Mouse (Mus musculus): ENCODE data around the gene Paf1.

Paf1 gene

DNA sequence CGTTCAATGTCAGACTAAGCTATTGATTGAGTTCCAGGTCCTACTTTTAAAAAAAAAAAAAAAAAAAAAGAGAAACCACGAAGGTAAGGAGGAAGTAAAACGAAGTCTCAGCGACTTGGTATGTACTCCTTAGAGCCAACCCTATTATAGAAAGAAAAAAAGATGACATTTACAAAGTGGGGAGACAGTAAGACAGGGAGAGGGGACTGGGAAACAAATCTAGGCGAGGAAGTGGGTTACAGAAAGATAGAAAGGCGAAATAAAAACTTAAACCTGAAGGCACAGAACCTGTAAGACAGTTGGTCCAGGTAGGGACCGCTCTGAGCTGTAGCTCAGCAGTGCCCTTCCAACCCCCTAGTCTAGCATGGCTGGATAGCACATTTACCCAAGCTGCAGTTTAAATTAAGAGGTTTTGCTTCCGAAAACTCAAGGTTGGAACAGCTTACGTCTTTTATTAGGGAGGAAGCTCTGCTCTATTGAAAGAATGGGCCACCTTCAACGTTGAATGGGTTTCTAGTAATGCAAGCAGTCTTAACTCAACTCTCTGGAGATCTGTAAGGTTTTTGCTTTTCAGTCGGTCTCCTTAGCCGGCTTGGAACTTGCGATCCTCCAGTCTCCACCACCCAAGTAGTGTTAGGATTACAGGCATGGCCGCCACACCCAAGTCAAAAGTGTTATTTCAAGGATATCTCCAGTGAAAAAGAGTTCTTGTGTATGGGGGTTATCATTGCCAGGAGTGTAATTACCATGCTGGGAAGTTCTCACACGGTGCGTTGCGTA is 12.3 kb upstream of the Paf1 start, which contains the start of gene Zfp36:
Gene Zfp36, minus strand, starts transcription at position 17 of the 780 bp plus-strand sequence.
- peaks cover 90% of the 10 kb centered on the region for H3K4me1 ChIP-seq (replicated peaks; ENCODE audit: low read depth, low read length)
- no peaks in the 10 kb centered on the region for H3K27me3 ChIP-seq (ENCODE audit: insufficient read depth, low read length)
- peaks cover 30% of the 10 kb centered on the region for H3K36me3 ChIP-seq (ENCODE audit: insufficient read depth, low read length)
- peak within 1 kb of the TSS; percentile 89 for H3K4me3 ChIP-seq (replicated peaks; ENCODE audit: low read length)
- no peaks in the 10 kb centered on the region for H3K9me3 ChIP-seq (ENCODE audit: low read length)
- TF ChIP-seq CTCF (conservative IDR thresholded peaks at IDR 0.05; ENCODE audit: low read length) = no peak
- no peak for TF ChIP-seq NANOG (IDR thresholded peaks at IDR 0.05; ENCODE audit: borderline replicate concordance, low read length)
- no peak for TF ChIP-seq POU5F1 (IDR thresholded peaks at IDR 0.05; ENCODE audit: borderline replicate concordance, low read length)

DNA sequence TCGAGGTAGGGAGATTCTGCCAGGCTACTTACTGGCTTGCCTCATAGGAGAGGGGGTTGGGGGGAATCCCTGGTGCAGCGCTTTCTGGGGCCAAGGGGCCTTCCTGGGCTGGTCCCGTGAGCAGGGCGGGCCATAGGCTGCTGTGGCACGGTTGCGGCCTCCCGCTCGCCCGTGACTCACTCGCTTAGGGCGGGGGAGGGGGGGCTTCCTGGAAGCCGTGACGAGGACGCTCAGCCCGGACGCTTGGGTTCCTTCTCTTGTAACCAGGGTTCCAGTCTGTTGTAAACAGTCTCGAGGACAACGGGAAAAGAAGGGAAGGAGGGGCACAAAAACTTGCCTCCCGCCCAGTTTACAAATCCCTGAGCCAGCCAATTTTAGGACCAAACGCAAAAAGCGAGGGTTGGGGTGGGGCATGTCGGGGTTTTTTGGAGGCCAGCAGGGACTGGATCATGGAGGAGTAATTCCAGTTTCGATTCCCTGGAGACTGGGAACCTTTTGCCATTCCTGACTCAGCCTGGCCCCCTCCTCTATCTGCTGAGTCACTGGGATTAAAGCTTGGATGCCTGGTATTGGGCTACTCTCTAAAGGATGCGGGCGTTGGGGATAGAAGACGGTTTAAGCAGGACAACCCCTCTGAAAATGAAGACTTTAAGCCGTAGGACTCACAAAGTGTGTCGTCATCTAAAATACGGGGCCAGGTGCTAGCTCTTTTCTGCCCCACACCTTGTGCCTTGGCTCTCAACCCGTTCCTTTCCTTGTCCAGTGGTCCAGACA is 11.5 kb upstream of the Paf1 start:
- H3K36me3 ChIP-seq (ENCODE audit: insufficient read depth, low read length) = peaks cover 38% of the 10 kb centered on the region
- H3K9me3 ChIP-seq (ENCODE audit: low read length) = no peaks in the 10 kb centered on the region
- TF ChIP-seq CTCF (conservative IDR thresholded peaks at IDR 0.05; ENCODE audit: low read length) (no peak), POU5F1 (IDR thresholded peaks at IDR 0.05; ENCODE audit: borderline replicate concordance, low read length) (no peak), NANOG (IDR thresholded peaks at IDR 0.05; ENCODE audit: borderline replicate concordance, low read length) (no peak)
- no peaks in the 10 kb centered on the region for H3K27me3 ChIP-seq (ENCODE audit: insufficient read depth, low read length)
- H3K4me1 ChIP-seq (replicated peaks; ENCODE audit: low read depth, low read length) = peaks cover 93% of the 10 kb centered on the region
- peak overlapping the region; percentile 89 for H3K4me3 ChIP-seq (replicated peaks; ENCODE audit: low read length)

DNA sequence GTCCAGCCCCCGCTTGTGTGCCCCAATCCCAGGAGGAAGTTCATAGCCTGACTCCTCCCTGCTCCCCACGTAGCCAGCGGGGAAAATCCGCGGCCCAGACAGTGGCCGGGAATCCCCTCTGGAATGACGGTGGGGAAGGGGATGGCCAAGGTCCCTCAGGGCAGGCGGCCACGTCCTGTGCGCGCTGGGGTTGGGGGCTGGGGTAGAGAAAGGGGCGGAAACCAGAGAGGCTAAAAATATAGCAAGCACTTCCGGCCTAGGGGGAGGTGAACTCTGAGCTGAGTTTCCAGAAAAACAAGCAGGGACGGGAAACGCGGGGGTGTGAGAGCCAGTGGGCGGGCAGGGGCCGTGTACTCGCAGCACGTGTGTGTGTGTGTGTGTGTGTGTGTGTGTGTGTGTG is 10.8 kb upstream of the Paf1 start:
- TF ChIP-seq CTCF (conservative IDR thresholded peaks at IDR 0.05; ENCODE audit: low read length) (no peak), POU5F1 (IDR thresholded peaks at IDR 0.05; ENCODE audit: borderline replicate concordance, low read length) (no peak), NANOG (IDR thresholded peaks at IDR 0.05; ENCODE audit: borderline replicate concordance, low read length) (no peak)
- Histone ChIP-seq H3K27me3 (ENCODE audit: insufficient read depth, low read length) (no peaks in the 10 kb centered on the region), H3K4me1 (replicated peaks; ENCODE audit: low read depth, low read length) (peaks cover 93% of the 10 kb centered on the region), H3K9me3 (ENCODE audit: low read length) (no peaks in the 10 kb centered on the region), H3K4me3 (replicated peaks; ENCODE audit: low read length) (peak overlapping the region; percentile 89), H3K36me3 (ENCODE audit: insufficient read depth, low read length) (peaks cover 43% of the 10 kb centered on the region)

DNA sequence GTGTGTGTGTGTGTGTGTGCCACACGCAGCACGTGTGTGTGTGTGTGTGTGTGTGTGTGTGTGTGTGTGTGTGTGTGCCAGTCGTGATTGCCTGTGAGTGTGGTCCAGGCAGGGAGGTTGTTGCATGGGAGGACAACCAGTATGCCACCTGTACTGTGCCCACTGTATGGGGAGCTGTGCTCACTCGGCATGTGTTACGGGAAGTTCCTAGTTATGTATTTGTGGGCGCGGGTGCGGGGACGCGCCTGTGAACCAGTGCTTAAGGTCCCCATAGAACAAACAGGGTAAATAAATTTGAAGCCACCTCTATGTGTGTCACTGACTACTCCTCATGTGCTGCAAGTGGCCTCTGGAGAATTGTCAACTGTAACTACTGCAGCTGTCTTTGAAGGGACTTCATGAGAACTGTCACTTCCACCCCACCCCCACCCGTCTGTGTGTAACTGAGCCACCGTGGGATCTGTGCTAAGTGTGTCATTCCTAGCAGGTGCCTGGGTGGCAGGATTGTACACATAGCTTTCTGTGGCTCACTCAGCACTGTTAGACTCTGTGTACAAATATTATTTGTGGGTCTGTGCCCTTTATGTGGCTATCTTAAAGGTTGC is 10.3 kb upstream of the Paf1 start:
- TF ChIP-seq POU5F1 (IDR thresholded peaks at IDR 0.05; ENCODE audit: borderline replicate concordance, low read length) = no peak
- no peak for TF ChIP-seq CTCF (conservative IDR thresholded peaks at IDR 0.05; ENCODE audit: low read length)
- no peak for TF ChIP-seq NANOG (IDR thresholded peaks at IDR 0.05; ENCODE audit: borderline replicate concordance, low read length)
- Histone ChIP-seq H3K9me3 (ENCODE audit: low read length) (no peaks in the 10 kb centered on the region), H3K27me3 (ENCODE audit: insufficient read depth, low read length) (no peaks in the 10 kb centered on the region), H3K4me3 (replicated peaks; ENCODE audit: low read length) (peak overlapping the region; percentile 33), H3K36me3 (ENCODE audit: insufficient read depth, low read length) (peaks cover 43% of the 10 kb centered on the region), H3K4me1 (replicated peaks; ENCODE audit: low read depth, low read length) (peaks cover 91% of the 10 kb centered on the region)

DNA sequence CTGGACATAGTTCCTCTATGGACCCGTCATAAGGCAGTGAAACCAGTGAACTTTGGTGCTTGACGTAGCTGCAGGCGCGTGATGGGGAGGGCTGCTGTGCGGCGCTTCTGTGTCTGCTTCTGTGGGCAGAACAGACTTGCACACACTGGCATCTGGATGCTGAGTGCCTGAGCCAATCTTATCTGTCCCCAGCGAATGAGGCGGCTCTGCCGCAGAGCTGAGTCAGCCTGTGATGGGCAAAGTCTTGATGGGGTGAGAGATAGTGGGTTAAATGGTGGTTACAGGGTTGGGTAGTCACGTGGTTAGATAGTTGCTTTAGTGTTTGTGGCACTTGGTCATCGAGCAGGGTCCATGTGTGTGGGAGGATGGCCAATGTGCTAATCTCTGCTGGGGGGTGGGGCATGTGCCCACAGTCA is 9.8 kb upstream of the Paf1 start:
- Histone ChIP-seq H3K36me3 (ENCODE audit: insufficient read depth, low read length) (peaks cover 43% of the 10 kb centered on the region), H3K9me3 (ENCODE audit: low read length) (no peaks in the 10 kb centered on the region), H3K4me3 (replicated peaks; ENCODE audit: low read length) (peak overlapping the region; percentile 33), H3K4me1 (replicated peaks; ENCODE audit: low read depth, low read length) (peaks cover 87% of the 10 kb centered on the region), H3K27me3 (ENCODE audit: insufficient read depth, low read length) (no peaks in the 10 kb centered on the region)
- TF ChIP-seq NANOG (IDR thresholded peaks at IDR 0.05; ENCODE audit: borderline replicate concordance, low read length) (no peak), POU5F1 (IDR thresholded peaks at IDR 0.05; ENCODE audit: borderline replicate concordance, low read length) (no peak), CTCF (conservative IDR thresholded peaks at IDR 0.05; ENCODE audit: low read length) (no peak)

DNA sequence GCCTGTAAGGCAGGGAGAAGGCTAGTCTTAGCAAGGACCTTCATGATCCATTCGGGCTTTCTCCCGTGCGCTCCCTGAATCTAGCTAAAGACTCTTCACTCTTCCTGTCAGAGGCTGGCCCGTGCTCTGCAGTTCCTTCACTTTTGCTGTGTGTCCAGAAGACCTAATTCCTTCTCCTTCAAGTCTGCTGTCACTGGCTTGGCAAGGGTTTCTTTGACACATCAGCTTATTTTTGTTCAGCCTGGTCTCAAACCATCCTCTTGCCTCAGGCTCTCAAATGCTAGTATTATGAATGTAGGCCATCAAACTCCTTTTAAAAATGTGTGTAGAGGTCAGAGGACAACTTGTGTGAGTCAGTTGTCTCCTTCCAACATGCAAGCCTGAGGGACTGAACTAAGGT is 9.1 kb upstream of the Paf1 start:
- H3K9me3 ChIP-seq (ENCODE audit: low read length) = no peaks in the 10 kb centered on the region
- TF ChIP-seq CTCF (conservative IDR thresholded peaks at IDR 0.05; ENCODE audit: low read length) = no peak
- no peak for TF ChIP-seq NANOG (IDR thresholded peaks at IDR 0.05; ENCODE audit: borderline replicate concordance, low read length)
- H3K36me3 ChIP-seq (ENCODE audit: insufficient read depth, low read length) = peaks cover 46% of the 10 kb centered on the region
- H3K4me3 ChIP-seq (replicated peaks; ENCODE audit: low read length) = peak overlapping the region; percentile 33; the same call in 1 of the 2 replicates
- no peaks in the 10 kb centered on the region for H3K27me3 ChIP-seq (ENCODE audit: insufficient read depth, low read length)
- H3K4me1 ChIP-seq (replicated peaks; ENCODE audit: low read depth, low read length) = peaks cover 81% of the 10 kb centered on the region

DNA sequence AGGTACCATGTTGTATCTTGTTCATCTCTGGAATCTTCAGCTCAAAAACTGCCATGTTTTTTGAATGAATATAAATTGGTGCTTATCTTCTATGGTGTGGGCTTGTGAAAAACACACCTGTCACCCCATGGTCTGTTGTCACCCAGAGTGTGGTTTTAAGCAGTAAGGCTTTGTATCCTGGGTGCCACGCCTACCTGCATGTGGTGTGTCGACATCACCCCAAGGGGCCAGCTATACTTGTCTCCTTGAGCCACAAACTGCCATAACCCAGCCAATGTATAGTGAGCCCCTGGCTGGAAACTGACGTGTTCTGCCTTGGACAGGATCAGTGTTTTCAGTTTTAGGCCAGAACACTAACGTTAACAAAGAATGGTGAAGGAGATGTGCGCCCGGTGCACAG is 8.6 kb upstream of the Paf1 start:
- H3K9me3 ChIP-seq (ENCODE audit: low read length) = no peaks in the 10 kb centered on the region
- no peak for TF ChIP-seq CTCF (conservative IDR thresholded peaks at IDR 0.05; ENCODE audit: low read length)
- TF ChIP-seq POU5F1 (IDR thresholded peaks at IDR 0.05; ENCODE audit: borderline replicate concordance, low read length) = no peak
- no peak for TF ChIP-seq NANOG (IDR thresholded peaks at IDR 0.05; ENCODE audit: borderline replicate concordance, low read length)
- H3K4me1 ChIP-seq (replicated peaks; ENCODE audit: low read depth, low read length) = peaks cover 81% of the 10 kb centered on the region
- H3K27me3 ChIP-seq (ENCODE audit: insufficient read depth, low read length) = no peaks in the 10 kb centered on the region
- no peak overlapping the region for H3K4me3 ChIP-seq (replicated peaks; ENCODE audit: low read length)
- peaks cover 52% of the 10 kb centered on the region for H3K36me3 ChIP-seq (ENCODE audit: insufficient read depth, low read length)

DNA sequence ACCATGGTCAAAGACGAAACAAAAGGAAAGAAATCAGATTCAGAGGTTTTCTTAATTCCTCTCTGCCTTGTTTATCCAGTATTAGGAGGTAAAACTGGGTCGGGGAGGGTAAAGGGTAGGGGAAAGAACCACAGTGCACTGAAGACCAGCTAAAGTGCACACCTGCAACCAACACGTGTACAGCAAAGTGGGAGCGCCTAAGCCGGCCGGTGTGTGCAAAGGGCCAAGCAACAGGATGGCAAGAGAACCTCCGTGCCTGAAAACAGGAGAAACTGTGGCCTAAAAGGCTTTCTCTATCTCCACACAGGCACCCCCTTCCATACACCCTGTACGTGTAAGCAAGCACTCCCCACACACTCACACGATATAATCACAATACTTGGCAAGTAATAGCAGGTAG is 7.6 kb upstream of the Paf1 start:
- H3K4me3 ChIP-seq (replicated peaks; ENCODE audit: low read length) = no peak overlapping the region
- H3K27me3 ChIP-seq (ENCODE audit: insufficient read depth, low read length) = no peaks in the 10 kb centered on the region
- peaks cover 62% of the 10 kb centered on the region for H3K36me3 ChIP-seq (ENCODE audit: insufficient read depth, low read length)
- H3K9me3 ChIP-seq (ENCODE audit: low read length) = no peaks in the 10 kb centered on the region
- H3K4me1 ChIP-seq (replicated peaks; ENCODE audit: low read depth, low read length) = peaks cover 78% of the 10 kb centered on the region
- no peak for TF ChIP-seq CTCF (conservative IDR thresholded peaks at IDR 0.05; ENCODE audit: low read length)
- TF ChIP-seq POU5F1 (IDR thresholded peaks at IDR 0.05; ENCODE audit: borderline replicate concordance, low read length) = no peak
- no peak for TF ChIP-seq NANOG (IDR thresholded peaks at IDR 0.05; ENCODE audit: borderline replicate concordance, low read length)
